Mouse (Mus musculus) hindbrain, embryonic 11.5 days (tissue): ENCODE measurements around the gene Phf10. TPM values are rescaled to one million over a fixed set of nuclear protein-coding genes. Genes with fewer than 3 reads are reported as not detected.
"Not testable (repeated sequence)": the region's sequence is repeated elsewhere in the genome, so short reads cannot be mapped to it uniquely, and the experiment has no call there.

Experiments used
- ATAC-seq: fragments of 200-750 bp; cut with Nextera tagmentation; 2 replicates; pipeline ENCODE4 v1.8.0; 2017; ENCODE audit warnings: mild to moderate bottlenecking, moderate TSS enrichment, moderate library complexity; ENCODE audit not compliant: low FRiP score
- DNase-seq: peaks from one replicate; pipeline ENCODE4 v3.0.0-alpha.2; 2015; ENCODE audit warnings: low spot score
- H3K27ac ChIP-seq: fragments of 300-500 bp; sonication (generic); 2 replicates; pipeline ENCODE4 v1.5.1; 2014; ENCODE audit warnings: mild to moderate bottlenecking, low read depth, low read length
- H3K27me3 ChIP-seq: fragments of 300-500 bp; sonication (generic); 2 replicates; pipeline ENCODE4 v1.6.1; 2014; ENCODE audit warnings: mild to moderate bottlenecking, low read length, moderate library complexity, mixed read lengths; ENCODE audit not compliant: control insufficient read depth, insufficient read depth
- H3K36me3 ChIP-seq: fragments of 300-500 bp; sonication (generic); 2 replicates; pipeline ENCODE4 v1.6.1; 2014; ENCODE audit warnings: mild to moderate bottlenecking, low read length, moderate library complexity, mixed read lengths; ENCODE audit not compliant: control insufficient read depth, insufficient read depth
- H3K4me1 ChIP-seq: fragments of 300-500 bp; sonication (generic); replicated peaks from 2 replicates; pipeline ENCODE4 v1.6.1; 2014; ENCODE audit warnings: low read length, mixed read lengths; ENCODE audit not compliant: control insufficient read depth, insufficient read depth
- H3K4me2 ChIP-seq: fragments of 300-500 bp; sonication (generic); replicated peaks from 2 replicates; pipeline ENCODE4 v1.6.1; 2014; ENCODE audit warnings: mild to moderate bottlenecking, low read depth, low read length
- H3K4me3 ChIP-seq: fragments of 300-500 bp; sonication (generic); 2 replicates; pipeline ENCODE4 v1.5.1; 2014; ENCODE audit warnings: low read depth, low read length
- H3K9ac ChIP-seq: fragments of 300-500 bp; sonication (generic); 2 replicates; pipeline ENCODE4 v1.6.1; 2014; ENCODE audit warnings: low read depth, low read length
- H3K9me3 ChIP-seq: fragments of 300-500 bp; sonication (generic); 2 replicates; pipeline ENCODE4 v1.6.1; 2016; ENCODE audit warnings: low read length; ENCODE audit not compliant: control insufficient read depth
- WGBS: fragments of 180-500 bp; shearing (Covaris S2); extraction: QIAGEN DNeasy Blood & Tissue Kit; methylation state at CpG from one replicate; pipeline ENCODE4 v1.1.7; 2014; 5-methylcytosine and 5-hydroxymethylcytosine counted together
- polyA plus RNA-seq: library from polyadenylated mRNA; unstranded; fragments of >200 nt; fragmentation: Nextera tagmentation; extraction: Ambion mirVana; gene quantifications from 2 replicates; pipeline ENCODE4 v1.2.1, GENCODE M21; 2014

Gene Phf10
- polyA plus RNA-seq, 1 experiment from 2014 or later, result 39.2 TPM

DNA sequence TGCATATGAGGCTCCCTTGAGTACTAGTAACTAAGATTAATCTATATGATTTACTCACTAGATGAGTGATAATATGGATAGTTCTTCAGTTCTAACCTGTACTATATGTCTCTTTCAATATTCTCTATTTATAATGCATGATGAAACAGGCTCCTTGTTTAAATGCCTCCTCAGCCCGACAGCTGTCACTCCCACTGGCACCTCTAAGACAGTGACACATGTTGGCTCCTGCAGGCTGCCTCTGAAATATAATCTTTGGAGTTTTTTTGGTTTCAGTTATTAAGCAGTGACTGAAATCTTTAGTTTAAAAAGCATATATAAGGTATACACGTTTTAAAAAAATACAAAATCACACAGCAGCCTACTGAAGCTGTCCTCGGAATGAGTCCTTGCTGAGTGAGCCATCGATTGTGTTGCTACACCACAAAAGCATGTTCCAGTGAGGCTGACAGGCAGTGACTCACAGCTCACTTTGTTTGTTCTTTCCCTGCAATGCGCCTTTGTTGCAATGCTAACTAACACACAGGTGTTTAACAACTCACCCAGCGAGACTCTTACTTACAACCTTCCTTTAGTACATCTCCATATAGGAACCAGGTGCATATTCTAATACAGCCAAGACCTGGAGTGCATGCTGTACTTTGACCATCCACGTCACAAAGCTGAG, 11.8 kb downstream of the Phf10 start:
- DNase-seq (no peak), ATAC-seq (no peak)
- Histone ChIP-seq H3K4me1 (no peaks in the 10 kb centered on the region), H3K9me3 (no peaks in the 10 kb centered on the region), H3K27ac (no peak overlapping the region), H3K27me3 (no peaks in the 10 kb centered on the region), H3K36me3 (no peaks in the 10 kb centered on the region), H3K4me3 (no peak overlapping the region), H3K4me2 (no peak overlapping the region), H3K9ac (no peak overlapping the region)
- 87% methylated on average over 7 of the region's 7 CpGs for WGBS

DNA sequence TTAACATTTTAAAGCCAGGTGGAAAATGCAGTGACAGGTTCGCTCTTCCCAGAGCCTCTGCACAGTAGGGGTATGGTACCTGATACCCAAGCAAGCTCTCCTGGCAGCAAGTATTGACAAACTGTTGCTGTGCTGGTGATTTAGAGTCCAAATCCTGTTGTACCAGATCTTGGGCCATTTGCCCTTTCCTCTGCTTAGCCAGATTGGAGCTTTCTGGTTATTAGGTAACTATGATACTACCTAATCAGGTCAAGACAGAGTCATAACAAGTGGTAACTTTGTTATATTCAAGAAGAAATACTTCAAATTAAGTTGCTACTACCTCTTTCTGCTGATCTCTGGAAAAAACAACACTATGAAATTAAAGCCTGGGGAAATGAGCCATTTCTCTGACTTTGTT, 16.5 kb downstream of the Phf10 start:
- no peak for DNase-seq
- no peak overlapping the region for H3K4me3 ChIP-seq
- no peak for ATAC-seq
- no peak overlapping the region for H3K4me2 ChIP-seq
- H3K4me1 ChIP-seq, result 0 out of 2 replicates have a peak, but pooled peaks cover 3% of the 10 kb centered on the region
- no peaks in the 10 kb centered on the region for H3K9me3 ChIP-seq
- WGBS, result 86% methylated on average over 1 of the region's 1 CpGs
- no peak overlapping the region for H3K27ac ChIP-seq
- no peak overlapping the region for H3K9ac ChIP-seq
- no peaks in the 10 kb centered on the region for H3K27me3 ChIP-seq
- no peaks in the 10 kb centered on the region for H3K36me3 ChIP-seq

DNA sequence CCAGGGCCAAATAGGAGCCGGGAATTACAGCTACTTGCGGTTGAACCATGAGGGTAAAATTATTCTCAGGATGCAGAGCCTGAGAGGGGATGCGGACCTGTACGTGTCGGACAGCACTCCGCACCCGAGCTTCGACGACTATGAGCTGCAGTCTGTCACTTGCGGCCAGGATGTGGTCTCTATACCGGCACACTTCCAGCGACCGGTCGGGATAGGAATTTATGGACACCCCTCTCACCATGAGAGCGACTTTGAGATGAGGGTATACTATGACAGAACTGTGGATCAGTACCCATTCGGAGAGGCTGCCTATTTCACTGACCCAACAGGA, 17.4 kb downstream of the Phf10 start:
- Histone ChIP-seq H3K9me3 (no peaks in the 10 kb centered on the region), H3K36me3 (no peaks in the 10 kb centered on the region), H3K4me1 (0 out of 2 replicates have a peak, but pooled peaks cover 3% of the 10 kb centered on the region), H3K27me3 (no peaks in the 10 kb centered on the region), H3K4me2 (peak overlapping the region; percentile 95), H3K4me3 (peak overlapping the region; percentile 89), H3K9ac (peak overlapping the region; percentile 84), H3K27ac (no peak overlapping the region)
- 23% methylated on average over 16 of the region's 16 CpGs for WGBS
- ATAC-seq (no peak; the same call in 1 of the 2 replicates), DNase-seq (no peak)

DNA sequence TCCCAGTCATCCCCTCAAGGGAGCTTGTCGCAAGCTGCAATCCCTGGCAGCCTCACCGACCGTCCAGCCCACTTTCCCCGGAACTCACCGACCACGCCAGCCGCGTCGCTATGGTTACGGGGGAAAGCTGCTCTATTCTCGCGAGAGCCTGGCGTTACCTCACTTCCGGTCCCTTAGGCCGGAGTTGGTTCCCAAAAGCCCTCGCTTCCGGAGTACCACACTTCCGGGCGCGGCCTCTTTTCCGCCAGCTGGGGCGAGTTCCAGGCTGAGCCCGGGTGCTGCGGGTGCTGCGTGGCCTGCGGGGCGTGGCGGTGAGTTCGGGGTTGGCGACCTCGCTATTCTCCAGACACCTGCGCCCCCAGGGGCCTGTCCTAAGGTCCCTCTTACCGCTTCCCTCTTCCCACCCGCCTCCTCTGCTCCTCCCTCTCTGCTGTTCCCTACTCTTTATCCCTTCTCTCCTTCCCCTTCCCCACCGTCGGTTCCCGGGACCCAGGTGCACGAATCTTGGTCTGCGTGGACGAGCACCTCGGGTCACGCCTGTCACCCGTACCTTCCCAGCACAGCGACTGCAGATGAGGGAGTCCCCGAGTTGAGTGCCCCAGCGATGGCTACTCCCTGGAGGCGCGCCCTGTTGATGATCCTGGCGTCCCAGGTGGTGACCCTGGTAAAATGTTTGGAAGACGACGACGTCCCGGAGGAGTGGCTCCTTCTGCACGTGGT, 17.9 kb downstream of the Phf10 start, which contains the start of the genes Wdr27 and 1600012H06Rik:
TSS of gene Wdr27 (minus strand) at position 150 of the 720 bp plus-strand sequence.
TSS of gene 1600012H06Rik (plus strand) at position 176 of the 720 bp plus-strand sequence.
- H3K27me3 ChIP-seq, result no peaks in the 10 kb centered on the region
- WGBS, result under 1% methylated on average over 54 of the region's 54 CpGs
- peak; percentile 99 for ATAC-seq
- peak; percentile 100 for DNase-seq
- no peaks in the 10 kb centered on the region for H3K36me3 ChIP-seq
- H3K4me1 ChIP-seq, result 0 out of 2 replicates have a peak, but pooled peaks cover 3% of the 10 kb centered on the region
- peak within 1 kb of the TSS; percentile 89 for H3K4me3 ChIP-seq
- H3K9ac ChIP-seq, result peak within 1 kb of the TSS; percentile 84
- H3K27ac ChIP-seq, result peak within 1 kb of the TSS; percentile 77
- H3K9me3 ChIP-seq, result no peaks in the 10 kb centered on the region
- H3K4me2 ChIP-seq, result peak within 1 kb of the TSS; percentile 95

DNA sequence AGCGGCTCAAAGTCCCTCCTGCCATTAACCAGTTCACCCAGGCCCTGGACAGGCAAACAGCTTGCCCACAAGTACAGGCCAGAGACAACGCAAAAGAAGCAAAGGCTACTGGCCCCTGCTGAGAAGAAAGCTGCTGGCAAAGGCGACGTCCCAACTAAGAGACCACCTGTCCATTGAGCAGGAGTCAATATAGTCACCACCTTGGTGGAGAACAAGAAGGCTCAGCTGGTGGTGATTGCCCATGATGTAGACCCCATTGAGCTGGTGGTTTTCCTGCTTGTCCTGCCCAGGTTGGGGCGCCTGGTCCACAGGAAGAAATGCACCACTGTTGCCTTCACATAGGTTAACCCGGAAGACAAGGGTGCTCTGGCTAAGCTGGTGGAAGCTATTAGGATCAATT, 18.9 kb downstream of the Phf10 start:
- not testable (repeated sequence) for DNase-seq, ATAC-seq, H3K36me3 ChIP-seq, H3K27ac ChIP-seq, H3K9ac ChIP-seq, H3K4me1 ChIP-seq, H3K27me3 ChIP-seq, H3K9me3 ChIP-seq
- 53% methylated on average over 6 of the region's 6 CpGs for WGBS
- Histone ChIP-seq H3K4me2 (peak overlapping the region; percentile 56), H3K4me3 (peak overlapping the region; percentile 89)

DNA sequence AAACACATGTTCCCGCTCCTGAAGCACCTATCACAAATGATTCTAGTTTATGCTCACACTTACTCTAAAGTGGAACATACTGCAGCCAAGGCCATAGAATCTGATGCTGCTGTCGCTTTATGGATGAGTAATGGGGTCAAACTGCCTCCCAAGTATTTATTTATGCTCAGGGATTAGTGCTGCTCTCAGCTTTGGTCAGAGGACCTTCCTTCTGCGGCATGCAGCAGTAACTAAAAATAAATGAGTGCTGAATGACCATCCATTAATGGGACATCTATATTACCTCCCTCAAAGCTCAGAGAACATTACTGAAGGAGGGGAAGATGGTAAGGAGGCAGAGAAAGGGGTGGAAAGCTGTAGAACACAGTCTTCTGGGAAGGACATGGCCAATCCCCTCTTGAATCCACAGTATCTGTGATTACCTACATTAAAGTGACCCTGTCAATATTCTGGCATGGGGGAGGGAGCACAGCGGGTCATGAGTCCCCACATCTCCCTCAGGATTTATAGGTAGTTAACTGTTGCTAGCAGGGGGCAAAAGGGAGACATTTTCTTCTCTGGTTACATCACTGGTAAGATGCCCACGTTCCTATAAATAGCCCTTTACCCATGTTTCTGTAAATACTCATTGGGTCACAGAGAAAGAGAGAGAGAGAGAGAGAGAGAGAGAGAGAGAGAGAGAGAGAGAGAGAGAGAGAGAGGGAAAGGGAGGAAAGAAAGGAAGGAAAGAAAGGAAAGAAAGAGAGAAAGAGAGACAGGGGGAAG, 25.1 kb downstream of the Phf10 start:
- Histone ChIP-seq H3K27ac (no peak overlapping the region), H3K36me3 (no peaks in the 10 kb centered on the region), H3K4me2 (no peak overlapping the region), H3K27me3 (no peaks in the 10 kb centered on the region), H3K4me3 (no peak overlapping the region), H3K9ac (no peak overlapping the region), H3K4me1 (no peaks in the 10 kb centered on the region), H3K9me3 (no peaks in the 10 kb centered on the region)
- WGBS, result 73% methylated on average over 5 of the region's 5 CpGs
- no peak for ATAC-seq
- DNase-seq, result no peak

DNA sequence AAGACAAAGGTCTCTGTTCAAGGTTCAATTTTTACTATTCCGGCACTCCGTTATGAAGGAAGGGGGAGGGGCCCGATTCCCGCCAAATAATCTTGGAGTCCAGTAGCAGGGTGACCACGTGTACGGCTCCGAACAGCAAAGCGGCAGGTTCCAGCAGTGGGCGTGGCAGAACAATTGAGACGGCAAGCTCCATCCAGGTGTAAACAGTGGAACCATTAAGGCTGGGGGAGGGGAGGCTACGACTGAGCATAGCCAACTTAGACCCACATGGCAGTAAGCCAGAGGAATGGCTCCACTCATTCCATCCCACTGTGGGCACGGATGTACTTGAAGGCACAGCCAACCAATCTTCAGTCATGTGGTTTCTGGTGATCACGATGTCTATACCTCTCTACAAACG, 25.8 kb downstream of the Phf10 start:
- not testable (repeated sequence) for H3K4me1 ChIP-seq, H3K9ac ChIP-seq, H3K4me2 ChIP-seq, H3K27ac ChIP-seq, H3K9me3 ChIP-seq, ATAC-seq, DNase-seq, H3K27me3 ChIP-seq, H3K4me3 ChIP-seq, H3K36me3 ChIP-seq
- 84% methylated on average over 14 of the region's 14 CpGs for WGBS

DNA sequence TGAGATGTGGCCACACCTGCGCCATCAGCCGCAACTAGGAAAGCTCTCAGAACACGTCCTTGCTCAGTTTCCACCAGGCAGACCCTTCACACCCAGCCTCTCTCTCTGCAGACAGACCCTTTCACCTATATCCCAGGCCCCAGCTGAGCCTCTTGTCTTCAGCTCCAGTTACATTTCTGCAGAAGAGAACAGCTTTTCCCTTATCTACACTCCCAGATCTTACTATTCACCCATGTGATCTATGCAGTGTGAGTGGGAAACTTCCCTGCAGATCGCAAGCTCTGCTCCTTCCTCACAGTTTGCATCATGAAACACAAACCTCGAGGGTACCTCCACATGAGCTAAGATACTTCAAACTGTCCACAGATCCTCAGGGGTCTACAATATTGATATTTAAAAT, 29.6 kb downstream of the Phf10 start:
- DNase-seq (no peak), ATAC-seq (no peak)
- 89% methylated on average over 5 of the region's 5 CpGs for WGBS
- Histone ChIP-seq H3K9ac (no peak overlapping the region), H3K27ac (no peak overlapping the region), H3K4me1 (no peaks in the 10 kb centered on the region), H3K27me3 (no peaks in the 10 kb centered on the region), H3K4me3 (no peak overlapping the region), H3K9me3 (no peaks in the 10 kb centered on the region), H3K36me3 (no peaks in the 10 kb centered on the region), H3K4me2 (no peak overlapping the region)
